Mouse (Mus musculus) liver, embryonic 14.5 days (tissue): ENCODE results near the gene Ppp1r15a.

Experiments used
- CTCF ChIP-seq: IDR thresholded peaks from 2 replicates; pipeline ENCODE4 v1.5.1; 2016; ENCODE audit warnings: antibody characterized with exemption, low read depth, control low read depth
- EP300 ChIP-seq: IDR thresholded peaks from 2 replicates; pipeline ENCODE4 v1.6.1; 2016; ENCODE audit warnings: antibody characterized with exemption, low read depth

GRCm38 (mm10) chr7:45509181-45509882 lies 16.7 kb downstream of the Ppp1r15a start:
- TF ChIP-seq CTCF (no peak), EP300 (no peak)
